Mouse (Mus musculus): Measurements from ENCODE around the gene Cxcr1.
"Not testable (repeated sequence)": the region's sequence is repeated elsewhere in the genome, so short reads cannot be mapped to it uniquely, and the experiment has no call there.

Gene Cxcr1

GRCm38 (mm10) chr1:74195961-74196360, 1.5 kb upstream of the Cxcr1 start:
- DNase-seq, result no peak

- no peak for DNase-seq
These were observed 1.7 kb downstream of the Cxcr1 start for GRCm38 (mm10) chr1:74192711-74193110.

DNA sequence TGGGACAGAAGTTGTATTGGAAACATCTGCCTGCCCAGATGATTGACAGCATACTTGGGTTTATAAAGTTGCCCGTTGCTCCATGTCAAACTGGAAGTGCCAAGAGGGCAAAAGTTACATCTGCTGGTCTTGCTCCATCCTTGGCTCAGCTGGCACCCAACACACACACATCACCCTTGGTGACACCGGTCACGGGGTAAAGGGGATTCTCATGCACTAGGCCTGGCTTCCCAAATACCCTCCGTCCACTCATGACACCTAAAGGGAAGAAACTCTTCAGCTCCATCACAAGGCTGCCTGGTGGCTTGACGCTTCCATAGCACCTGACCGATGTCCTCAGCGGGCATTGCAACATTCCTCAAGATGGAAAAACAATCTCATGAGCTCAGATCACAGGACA, 4.0 kb downstream of the Cxcr1 start:
- no peak for DNase-seq

DNA sequence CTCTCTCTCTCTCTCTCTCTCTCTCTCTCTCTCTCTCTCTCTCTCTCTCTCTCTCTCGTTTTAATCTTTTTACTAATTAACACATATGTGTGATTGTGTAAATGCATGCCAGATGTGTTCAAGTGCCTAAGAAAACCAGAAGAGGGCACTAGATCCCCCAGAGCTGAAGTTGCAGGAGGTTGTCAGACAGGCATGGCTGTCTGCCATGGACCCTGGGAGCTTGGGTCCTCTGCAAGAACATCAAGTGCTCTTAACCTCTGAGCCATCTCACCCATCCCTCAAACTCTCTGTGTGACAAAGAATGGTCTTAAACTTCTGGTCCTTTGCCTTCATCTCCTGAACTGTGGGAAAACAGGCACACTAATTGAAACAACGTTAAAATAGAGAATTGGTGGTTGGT, 11.4 kb downstream of the Cxcr1 start:
- no peak for DNase-seq

DNA sequence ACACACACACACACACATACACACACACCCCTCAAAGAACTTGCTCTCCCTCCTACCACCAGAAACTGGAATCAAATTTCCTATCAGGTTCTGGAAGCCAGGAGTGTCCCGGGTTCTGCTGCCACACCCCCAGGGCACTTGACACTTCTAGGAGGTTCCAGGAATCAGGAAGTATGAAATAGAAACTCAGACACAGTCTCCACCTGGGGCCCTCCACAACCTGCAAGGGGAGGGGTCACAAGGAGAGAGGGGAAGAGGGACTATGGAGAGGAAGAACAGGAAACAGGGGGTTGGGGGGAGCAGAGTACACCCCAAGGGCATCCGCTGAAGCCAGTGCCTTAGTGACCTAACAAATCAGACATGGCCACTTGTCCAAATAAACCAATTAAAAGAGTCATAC, 13.0 kb downstream of the Cxcr1 start:
- no peak for DNase-seq

DNA sequence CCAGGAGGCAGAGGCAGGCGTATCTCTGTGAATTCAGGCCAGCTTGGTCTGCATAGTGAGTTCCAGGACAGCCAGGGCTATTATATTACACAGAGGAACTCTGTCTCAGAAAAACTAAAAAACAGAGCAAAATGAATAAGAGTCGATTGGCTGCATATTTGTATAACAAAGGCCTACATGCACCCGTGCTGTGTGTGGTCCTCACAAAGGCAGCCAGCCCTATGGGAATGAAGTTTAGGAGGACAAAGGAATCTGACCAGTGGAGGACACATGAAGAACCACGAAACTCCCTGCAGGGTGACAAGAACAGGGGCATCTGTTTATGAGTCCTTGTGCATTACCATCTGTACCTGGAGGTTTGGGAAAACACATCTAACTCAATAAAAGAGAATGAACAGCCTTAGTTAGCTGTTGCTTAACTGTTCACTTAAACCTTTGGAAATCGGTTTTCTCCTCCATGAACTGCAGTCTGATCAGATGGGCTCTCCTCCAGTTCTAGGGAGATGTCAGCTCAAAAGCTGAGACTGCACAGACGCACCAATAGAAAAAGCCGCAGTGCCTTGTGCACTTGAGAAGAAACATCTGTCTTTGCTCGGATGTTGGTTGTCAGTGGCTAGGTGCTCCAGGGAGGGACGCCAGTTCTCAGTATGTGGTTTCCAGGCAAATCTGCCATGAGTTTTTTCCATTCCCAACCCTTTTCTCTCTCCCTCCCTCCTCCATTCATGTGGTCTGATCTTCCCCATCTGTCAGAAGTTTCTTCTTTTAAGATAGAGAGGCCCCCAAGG, 14.6 kb downstream of the Cxcr1 start:
- DNase-seq, result no peak

- DNase-seq, result no peak
These were observed 15.8 kb downstream of the Cxcr1 start for GRCm38 (mm10) chr1:74178618-74179017.

DNA sequence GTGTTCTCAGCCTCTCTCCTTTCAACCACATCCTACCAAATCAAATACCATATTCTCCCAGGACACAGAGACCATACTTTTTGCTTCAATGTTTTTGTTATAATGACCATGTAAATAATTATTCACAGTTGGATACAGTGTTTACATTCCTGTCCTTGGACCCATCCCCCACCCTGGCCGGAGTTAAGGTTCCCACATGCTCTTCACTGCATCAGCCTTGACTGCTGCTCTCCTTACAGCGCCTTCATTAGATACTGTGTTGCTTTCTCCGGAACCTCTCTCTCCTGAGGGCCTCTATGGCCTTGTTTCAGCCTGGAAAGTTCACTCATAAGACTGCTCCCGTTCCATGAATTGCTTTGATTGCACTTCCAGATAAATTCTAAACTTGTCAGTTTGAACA, 18.7 kb downstream of the Cxcr1 start:
- DNase-seq, result no peak

- DNase-seq, result no peak
These were observed 21.7 kb downstream of the Cxcr1 start for GRCm38 (mm10) chr1:74172722-74173121.

DNA sequence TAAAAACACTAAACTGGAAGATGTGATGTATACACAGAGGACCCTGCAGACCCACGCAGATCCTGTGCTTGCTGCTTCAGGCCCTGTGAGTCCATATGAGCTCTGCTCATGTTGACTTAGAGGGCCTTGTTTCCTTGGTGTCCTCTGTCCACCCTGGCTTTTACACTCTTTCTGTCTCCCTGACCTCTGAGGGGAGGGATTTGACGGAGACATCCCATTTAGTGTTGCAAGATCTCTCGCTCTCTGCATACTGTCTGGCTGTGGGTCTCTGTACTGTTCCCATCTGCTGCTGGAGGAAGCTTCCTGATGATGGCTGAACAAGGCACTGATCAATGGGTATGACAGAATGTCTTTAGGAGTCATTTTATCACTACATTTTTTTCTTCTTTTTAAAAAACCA, 24.7 kb downstream of the Cxcr1 start:
- no peak for DNase-seq

DNA sequence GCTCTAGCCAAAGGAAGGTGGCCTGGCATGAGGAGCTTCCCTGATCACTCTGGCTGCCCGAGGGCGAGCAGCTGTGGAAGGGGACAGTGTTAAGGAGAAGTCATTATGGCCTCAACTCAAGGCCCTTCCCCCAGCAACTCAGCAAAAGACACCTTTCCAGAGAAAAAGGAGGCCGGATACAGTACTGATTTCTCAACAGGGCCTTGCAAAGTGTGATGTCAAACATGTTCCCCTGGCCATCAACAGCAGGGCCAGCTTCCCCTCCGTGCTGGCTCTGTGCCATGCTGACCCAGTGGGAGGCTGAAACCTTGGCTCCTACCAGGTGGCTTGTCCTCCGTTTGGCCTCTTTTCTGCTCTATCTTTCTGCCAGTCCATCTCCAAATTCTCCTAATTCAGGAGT, 27.3 kb downstream of the Cxcr1 start:
- DNase-seq, result no peak

- no peak for DNase-seq
These were observed 34.4 kb downstream of the Cxcr1 start for GRCm38 (mm10) chr1:74160036-74160435.

- DNase-seq, result not testable (repeated sequence)
These were observed 34.8 kb downstream of the Cxcr1 start for GRCm38 (mm10) chr1:74159613-74160012.

DNA sequence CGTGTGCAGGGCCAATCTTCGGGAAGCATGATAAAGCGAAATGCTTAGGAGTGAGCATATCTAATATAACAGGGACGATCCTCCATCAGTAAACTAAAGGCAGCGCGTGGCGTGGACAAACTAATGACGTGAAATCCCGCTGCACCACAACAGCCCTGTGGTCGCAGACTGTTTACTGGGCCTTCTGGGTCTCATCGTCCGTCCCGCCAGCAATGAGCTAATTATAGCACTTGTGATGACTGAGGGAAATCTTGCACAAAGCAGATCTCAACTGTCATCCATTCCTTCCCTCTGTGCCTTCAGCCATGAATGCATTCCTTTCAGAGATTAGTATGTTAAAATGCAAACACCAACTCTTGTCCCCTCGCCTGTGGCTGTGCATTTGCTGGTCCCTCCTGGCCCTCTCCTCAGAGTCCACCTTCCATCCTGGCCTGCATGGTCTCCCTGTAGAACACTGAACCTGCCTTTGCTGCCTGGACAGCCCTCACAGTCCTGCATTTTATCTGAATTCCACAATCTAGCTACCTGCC, 38.0 kb downstream of the Cxcr1 start:
- no peak for DNase-seq

GRCm38 (mm10) chr1:74155435-74156012, 38.9 kb downstream of the Cxcr1 start:
- DNase-seq, result no peak

- no peak for DNase-seq
These were observed 40.8 kb downstream of the Cxcr1 start, which contains the start of gene Cxcr2 for GRCm38 (mm10) chr1:74153461-74154184. Gene Cxcr2, plus strand, starts transcription at chr1:74153989.

- no peak for DNase-seq
These were observed 43.3 kb downstream of the Cxcr1 start for GRCm38 (mm10) chr1:74151091-74151490.

DNA sequence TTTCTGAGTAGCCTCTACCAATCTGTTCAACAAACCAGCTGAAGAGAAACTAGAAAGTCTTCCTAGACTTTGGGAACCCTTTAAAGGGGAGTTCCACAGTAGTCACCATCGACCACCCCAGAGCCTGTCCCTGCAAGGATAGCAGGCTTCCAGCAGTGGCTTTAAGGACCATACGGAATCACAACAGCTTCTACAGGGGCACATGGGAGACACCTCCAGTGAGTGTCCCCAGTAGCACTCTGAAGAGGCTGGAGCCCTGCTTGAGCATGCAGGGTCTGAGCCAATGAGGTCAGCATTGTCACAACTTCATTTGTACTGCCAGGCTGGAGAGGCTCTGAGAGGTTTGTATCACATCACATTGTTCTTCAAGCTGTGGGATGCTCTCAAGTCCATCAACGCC, 44.3 kb downstream of the Cxcr1 start:
- no peak for DNase-seq

GRCm38 (mm10) chr1:74149106-74149885, 45.1 kb downstream of the Cxcr1 start:
- DNase-seq, result no peak

Data from right cerebral cortex, postnatal 25 days (tissue).